Mouse (Mus musculus) liver, embryonic 11.5 days (tissue): ENCODE measurements around the gene Rps6kb1. TPM values are rescaled to one million over a fixed set of nuclear protein-coding genes. Genes with fewer than 3 reads are reported as not detected.

ENCODE experiments used
- ATAC-seq: fragments of 200-750 bp; cut with Nextera tagmentation; replicated peaks from 2 replicates; pipeline ENCODE4 v1.8.0; 2017; ENCODE audit warnings: moderate number of reproducible peaks, mild to moderate bottlenecking, moderate TSS enrichment, moderate library complexity; ENCODE audit not compliant: low FRiP score
- DNase-seq: peaks from one replicate; pipeline ENCODE4 v3.0.0-alpha.2; 2017; ENCODE audit warnings: low spot score
- H3K27ac ChIP-seq: fragments of 300-500 bp; sonication (generic); 2 replicates; pipeline ENCODE4 v1.5.1; 2014; ENCODE audit warnings: mild to moderate bottlenecking, low read depth, low read length, control low read depth
- H3K27me3 ChIP-seq: fragments of 300-500 bp; sonication (generic); replicated peaks from 2 replicates; pipeline ENCODE4 v1.6.1; 2014; ENCODE audit warnings: low read length, mixed read lengths; ENCODE audit not compliant: control insufficient read depth, insufficient read depth
- H3K36me3 ChIP-seq: fragments of 300-500 bp; sonication (generic); 2 replicates; pipeline ENCODE4 v1.6.1; 2014; ENCODE audit warnings: mild to moderate bottlenecking, low read length, moderate library complexity, mixed read lengths; ENCODE audit not compliant: control insufficient read depth, insufficient read depth
- H3K4me1 ChIP-seq: fragments of 300-500 bp; sonication (generic); replicated peaks from 2 replicates; pipeline ENCODE4 v1.6.1; 2014; ENCODE audit warnings: low read length, mixed read lengths; ENCODE audit not compliant: control insufficient read depth, insufficient read depth
- H3K4me2 ChIP-seq: fragments of 300-500 bp; sonication (generic); 2 replicates; pipeline ENCODE4 v1.6.1; 2014; ENCODE audit warnings: mild to moderate bottlenecking, control low read depth, moderate library complexity
- H3K4me3 ChIP-seq: fragments of 300-500 bp; sonication (generic); 2 replicates; pipeline ENCODE4 v1.5.1; 2014; ENCODE audit warnings: low read depth, low read length, control low read depth
- H3K9ac ChIP-seq: fragments of 300-500 bp; sonication (generic); 2 replicates; pipeline ENCODE4 v1.6.1; 2014; ENCODE audit warnings: low read depth, low read length, control low read depth
- H3K9me3 ChIP-seq: fragments of 300-500 bp; sonication (generic); 2 replicates; pipeline ENCODE4 v1.6.1; 2016; ENCODE audit warnings: low read length, inconsistent platforms, mixed read lengths; ENCODE audit not compliant: control insufficient read depth
- WGBS: fragments of 180-500 bp; shearing (Covaris S2); extraction: QIAGEN DNeasy Blood & Tissue Kit; methylation state at CpG from one replicate; pipeline ENCODE4 v1.1.7; 2014; 5-methylcytosine and 5-hydroxymethylcytosine counted together
- polyA plus RNA-seq: library from polyadenylated mRNA; unstranded; fragments of >200 nt; fragmentation: Nextera tagmentation; extraction: Ambion mirVana; gene quantifications from 2 replicates; pipeline ENCODE4 v1.2.1, GENCODE M21; 2014

The Rps6kb1 gene
- polyA plus RNA-seq, 1 experiment from 2014 or later = 50.9 TPM

- H3K4me1 ChIP-seq = peaks cover 57% of the 10 kb centered on the region
- no peak for ATAC-seq
- 83% methylated on average over 7 of the region's 7 CpGs for WGBS
These were observed 38.1 kb upstream of the Rps6kb1 start for GRCm38 (mm10) chr11:86582543-86583260.

DNA sequence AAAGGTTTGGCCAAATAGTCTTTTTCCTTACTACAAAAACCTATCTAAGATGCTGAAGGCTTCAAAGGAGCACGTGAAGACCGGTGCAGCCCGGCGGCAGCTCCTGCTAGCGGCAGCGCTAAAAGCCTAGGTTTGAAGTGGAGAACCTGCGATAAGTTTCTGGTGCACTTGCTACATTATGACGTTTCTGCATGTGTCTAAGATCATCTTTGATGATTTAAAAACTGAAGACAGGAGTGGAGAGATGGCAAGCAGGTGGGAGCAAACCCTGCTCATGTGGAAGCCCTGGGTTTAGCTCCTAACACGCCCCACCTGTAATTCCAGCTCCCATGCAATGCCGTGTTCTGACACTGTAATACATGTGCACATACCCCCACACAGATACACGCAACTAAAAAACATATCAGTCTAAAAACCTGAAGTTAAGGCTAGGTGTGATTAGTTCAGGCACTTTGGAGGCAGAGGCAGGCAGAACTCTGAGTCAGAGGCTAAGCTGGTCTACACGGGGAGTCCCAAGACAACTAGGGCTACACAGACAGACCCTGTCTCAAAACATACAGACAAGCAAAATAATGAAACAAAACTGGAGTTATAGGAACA, 37.4 kb upstream of the Rps6kb1 start:
- Histone ChIP-seq H3K4me3 (no peak overlapping the region), H3K36me3 (peaks cover 3% of the 10 kb centered on the region; the same call in 1 of the 2 replicates), H3K9ac (no peak overlapping the region; the same call in 1 of the 2 replicates), H3K9me3 (no peaks in the 10 kb centered on the region), H3K27me3 (no peaks in the 10 kb centered on the region), H3K4me2 (peak overlapping the region; percentile 67), H3K27ac (peak overlapping the region; percentile 79), H3K4me1 (peaks cover 58% of the 10 kb centered on the region)
- WGBS = 77% methylated on average over 12 of the region's 12 CpGs
- DNase-seq (no peak), ATAC-seq (no peak)

More at GRCm38 (mm10) chr11:86582543-86583260, 38.1 kb upstream of the Rps6kb1 start:
- Histone ChIP-seq H3K9me3 (no peaks in the 10 kb centered on the region), H3K4me2 (no peak overlapping the region), H3K36me3 (peaks cover 3% of the 10 kb centered on the region; the same call in 1 of the 2 replicates), H3K27me3 (no peaks in the 10 kb centered on the region), H3K4me3 (no peak overlapping the region), H3K27ac (peak overlapping the region; percentile 79), H3K9ac (no peak overlapping the region)
- DNase-seq = no peak

GRCm38 (mm10) chr11:86581250-86581753, 36.7 kb upstream of the Rps6kb1 start:
- peak overlapping the region; percentile 41 for H3K4me3 ChIP-seq
- H3K36me3 ChIP-seq = peaks cover 3% of the 10 kb centered on the region; the same call in 1 of the 2 replicates
- WGBS = 14% methylated on average over 11 of the region's 11 CpGs
- peak; percentile 49 for DNase-seq
- peak overlapping the region; percentile 79 for H3K27ac ChIP-seq
- H3K9me3 ChIP-seq = no peaks in the 10 kb centered on the region
- ATAC-seq = peak; percentile 58; the same call in 1 of the 2 replicates
- peak overlapping the region; percentile 67 for H3K4me2 ChIP-seq
- H3K9ac ChIP-seq = peak overlapping the region; percentile 61
- H3K27me3 ChIP-seq = no peaks in the 10 kb centered on the region
- peaks cover 53% of the 10 kb centered on the region for H3K4me1 ChIP-seq

GRCm38 (mm10) chr11:86580319-86581113, 35.9 kb upstream of the Rps6kb1 start:
- 77% methylated on average over 9 of the region's 9 CpGs for WGBS
- Histone ChIP-seq H3K36me3 (peaks cover 3% of the 10 kb centered on the region; the same call in 1 of the 2 replicates), H3K4me1 (peaks cover 51% of the 10 kb centered on the region), H3K9me3 (no peaks in the 10 kb centered on the region), H3K27ac (peak overlapping the region; percentile 79), H3K9ac (peak overlapping the region; percentile 61; the same call in 1 of the 2 replicates), H3K4me3 (peak overlapping the region; percentile 41), H3K27me3 (no peaks in the 10 kb centered on the region), H3K4me2 (peak overlapping the region; percentile 67)
- no peak for ATAC-seq
- DNase-seq = no peak

DNA sequence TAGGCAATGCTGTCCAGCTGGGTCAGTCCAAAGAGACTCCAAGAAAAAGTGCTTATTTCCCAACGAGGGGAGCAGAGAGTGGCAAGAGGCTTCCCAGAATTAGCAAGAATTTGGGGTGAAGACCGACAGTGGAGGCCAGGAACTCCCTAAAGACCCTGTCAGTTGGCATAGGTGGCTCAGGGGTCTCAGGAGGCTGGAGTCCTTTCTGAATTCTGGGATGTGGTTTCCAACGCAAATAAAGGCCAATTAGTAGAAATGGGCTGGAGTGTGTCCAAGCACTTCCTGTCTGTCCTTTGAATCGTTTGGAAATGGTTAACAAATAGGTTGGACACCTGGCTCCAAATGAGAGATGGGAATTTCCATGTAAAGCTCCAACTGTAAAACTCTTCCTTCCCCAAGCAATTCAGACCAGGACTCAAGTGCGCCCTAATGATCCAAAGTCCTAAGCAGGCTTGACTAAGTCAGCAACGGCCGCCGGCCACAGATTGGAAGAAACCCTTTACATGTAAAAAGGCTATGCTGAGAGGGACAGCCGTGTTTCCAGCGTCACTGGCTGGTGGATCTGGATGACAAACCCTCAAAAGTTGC, 35.2 kb upstream of the Rps6kb1 start:
- no peak overlapping the region for H3K27ac ChIP-seq
- no peaks in the 10 kb centered on the region for H3K27me3 ChIP-seq
- DNase-seq = no peak
- no peak overlapping the region for H3K4me2 ChIP-seq
- H3K9ac ChIP-seq = no peak overlapping the region
- ATAC-seq = no peak
- peaks cover under 1% of the 10 kb centered on the region; the same call in 1 of the 2 replicates for H3K36me3 ChIP-seq
- no peak overlapping the region for H3K4me3 ChIP-seq
- 77% methylated on average over 10 of the region's 10 CpGs for WGBS
- peaks cover 49% of the 10 kb centered on the region for H3K4me1 ChIP-seq
- H3K9me3 ChIP-seq = no peaks in the 10 kb centered on the region

GRCm38 (mm10) chr11:86578809-86579730, 34.5 kb upstream of the Rps6kb1 start:
- H3K4me2 ChIP-seq = peak overlapping the region; percentile 40
- peaks cover 43% of the 10 kb centered on the region for H3K4me1 ChIP-seq

DNA sequence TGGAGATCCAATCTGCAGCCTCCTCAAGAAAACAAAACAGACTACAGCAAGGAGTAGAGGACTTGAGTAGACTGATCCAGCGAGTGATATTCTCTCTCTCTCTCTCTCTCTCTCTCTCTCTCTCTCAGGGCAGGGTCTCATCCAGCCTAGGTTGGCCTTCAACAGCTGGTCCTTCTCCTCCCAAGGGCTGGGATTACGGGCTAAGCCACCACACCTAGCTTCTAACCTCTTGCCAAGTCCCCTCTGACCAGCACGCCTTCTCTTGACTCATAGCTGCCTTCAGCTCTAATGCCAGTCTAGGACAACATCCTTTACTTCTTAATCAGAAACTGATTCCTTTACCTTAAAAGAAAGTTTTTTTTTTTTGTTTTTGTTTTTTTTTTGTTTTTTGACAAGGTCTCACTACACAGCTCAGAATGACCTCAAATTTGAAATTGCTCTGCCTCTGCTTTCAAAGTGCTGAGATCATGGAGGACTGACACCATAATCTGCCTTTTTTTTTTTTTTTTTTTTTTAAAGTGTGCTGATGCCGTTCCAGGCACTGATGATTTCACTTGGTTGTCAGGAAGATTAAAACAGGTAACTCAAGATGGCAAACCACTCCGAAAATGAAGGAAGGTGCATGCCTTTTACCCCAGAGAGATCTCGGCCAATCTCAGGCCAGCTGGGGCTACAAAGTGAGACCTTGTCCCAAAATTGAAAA, 33.7 kb upstream of the Rps6kb1 start:
- Histone ChIP-seq H3K9me3 (no peaks in the 10 kb centered on the region), H3K4me3 (no peak overlapping the region), H3K9ac (no peak overlapping the region), H3K27ac (peak overlapping the region; percentile 53), H3K4me1 (peaks cover 41% of the 10 kb centered on the region), H3K36me3 (no peaks in the 10 kb centered on the region), H3K27me3 (no peaks in the 10 kb centered on the region), H3K4me2 (peak overlapping the region; percentile 40; the same call in 1 of the 2 replicates)
- no peak for DNase-seq
- ATAC-seq = no peak
- WGBS = 74% methylated on average over 6 of the region's 6 CpGs

More at GRCm38 (mm10) chr11:86578809-86579730, 34.5 kb upstream of the Rps6kb1 start:
- no peak overlapping the region for H3K4me3 ChIP-seq
- 52% methylated on average over 25 of the region's 25 CpGs for WGBS
- DNase-seq = no peak
- no peak overlapping the region for H3K9ac ChIP-seq
- ATAC-seq = peak; percentile 32; the same call in 1 of the 2 replicates
- H3K27ac ChIP-seq = peak overlapping the region; percentile 2; the same call in 1 of the 2 replicates
- H3K9me3 ChIP-seq = no peaks in the 10 kb centered on the region
- H3K27me3 ChIP-seq = no peaks in the 10 kb centered on the region
- no peaks in the 10 kb centered on the region for H3K36me3 ChIP-seq
